Mouse (Mus musculus) gastrocnemius, postnatal 14 days (tissue): ENCODE measurements at regions not wholly inside any gene's neighbourhood (a gene's known extent, or its start where the extent isn't known, plus 50 kb on each side); places are given as distances from the start of the nearest gene placed in this dataset.

ENCODE experiments used
- DNase-seq: peaks from one replicate; pipeline ENCODE4 v3.0.0; 2021; ENCODE audit warnings: mixed read lengths
- intact Hi-C: fragments of 180-260 bp; cut with DNase I; formaldehyde crosslinking; loops from one replicate; pipeline ENCODE4 v1.15.1; 2025; ENCODE audit warnings: low total_unique reads

GRCm38 (mm10) chr5:29142957-29143356 lies 52.8 kb upstream of the Rnf32 start:
- intact Hi-C loops = no loop called here
- no peak for DNase-seq

- intact Hi-C loops = no loop called here
- DNase-seq = no peak
These were observed 53.3 kb upstream of the Rnf32 start for GRCm38 (mm10) chr5:29142502-29142901.

DNA sequence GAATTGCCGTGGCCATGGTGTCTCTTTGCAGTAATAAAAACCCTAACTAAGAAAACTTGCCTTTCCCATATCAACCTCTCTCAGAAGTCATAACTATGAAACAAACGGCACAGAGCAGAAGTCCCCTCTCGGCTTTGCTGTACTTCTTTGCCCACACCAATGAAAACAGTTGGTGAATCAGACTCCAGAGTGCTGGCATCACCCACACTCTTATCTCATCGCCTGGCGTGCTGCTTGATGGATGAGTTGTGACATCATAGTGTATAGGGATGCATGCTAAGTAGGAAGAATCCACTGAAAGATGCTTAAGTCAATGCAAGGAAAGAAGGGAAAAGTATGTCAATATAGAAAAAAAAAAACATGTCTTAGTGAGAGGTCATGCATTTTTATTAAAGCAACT lies 58.3 kb upstream of the Rnf32 start:
- intact Hi-C loops = no loop called here
- DNase-seq = no peak

GRCm38 (mm10) chr5:29132261-29132660 lies 63.5 kb upstream of the Rnf32 start:
- no peak for DNase-seq
- intact Hi-C loops = no loop called here

- intact Hi-C loops = no loop called here
- DNase-seq = no peak
These were observed 64.0 kb upstream of the Rnf32 start for GRCm38 (mm10) chr5:29131762-29132161.

GRCm38 (mm10) chr5:29129724-29130123 lies 66.1 kb upstream of the Rnf32 start:
- intact Hi-C loops = no loop called here
- no peak for DNase-seq

DNA sequence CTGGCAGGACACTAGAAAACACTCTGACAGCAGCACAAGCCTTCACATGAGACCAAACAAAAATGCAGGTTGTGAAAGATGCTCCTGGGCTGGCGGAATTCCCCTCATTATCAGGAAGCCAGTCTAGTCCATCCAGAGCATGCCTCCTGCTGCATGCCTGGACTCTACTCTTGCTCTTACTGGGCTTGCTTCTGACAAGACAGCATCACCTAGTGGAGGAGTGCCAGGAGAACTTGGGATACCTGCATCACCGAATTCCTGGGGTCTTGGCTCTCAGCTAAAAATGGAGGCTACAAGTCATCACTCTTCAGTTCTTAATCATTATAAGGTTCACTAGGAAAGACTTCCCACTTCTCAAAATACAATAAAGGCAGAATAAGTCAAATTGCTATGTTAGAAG lies 78.8 kb upstream of the Rnf32 start:
- DNase-seq = no peak
- intact Hi-C loops = no loop called here

DNA sequence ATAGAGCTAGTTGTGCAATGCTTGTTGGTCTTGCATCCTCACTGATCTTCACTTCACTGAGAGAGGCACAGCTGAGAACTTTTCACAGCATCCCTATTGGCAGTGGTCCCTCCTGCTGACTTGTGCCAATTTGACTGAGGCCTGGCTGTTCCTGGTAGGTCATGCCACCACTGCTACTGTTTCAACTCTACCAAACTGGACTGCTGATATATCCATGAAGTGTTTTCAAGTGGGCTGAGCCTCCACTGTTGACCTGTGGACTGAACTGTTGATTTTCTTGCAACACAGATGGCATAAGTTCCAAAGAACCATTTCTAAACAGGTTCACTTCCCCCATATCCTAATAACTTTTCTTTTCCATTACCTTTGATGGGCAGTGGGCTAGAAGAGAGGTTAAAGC lies 83.3 kb upstream of the Rnf32 start:
- no peak for DNase-seq
- intact Hi-C loops = no loop called here

DNA sequence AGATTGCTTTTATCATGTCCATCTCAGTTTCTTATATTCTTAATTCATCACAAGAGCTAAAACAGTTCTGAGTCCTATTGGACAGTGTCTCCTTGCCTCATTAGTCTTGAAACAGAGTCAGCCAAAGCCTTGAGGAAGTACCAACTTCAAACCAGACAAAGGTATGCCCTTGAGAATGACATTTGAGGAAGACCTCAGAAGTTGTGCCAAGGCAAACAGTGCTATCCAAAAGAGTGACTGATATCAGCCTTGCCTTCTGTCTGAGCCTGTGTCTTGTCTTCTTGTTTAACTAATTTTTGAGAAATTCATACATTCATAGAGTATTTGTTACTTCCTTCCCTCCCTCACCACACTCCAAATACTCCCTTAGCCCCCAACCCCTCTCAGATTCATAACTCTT lies 88.5 kb upstream of the Rnf32 start:
- intact Hi-C loops = no loop called here
- no peak for DNase-seq

GRCm38 (mm10) chr5:29083288-29083687 lies 112.5 kb upstream of the Rnf32 start:
- intact Hi-C loops = no loop called here
- DNase-seq = no peak

DNA sequence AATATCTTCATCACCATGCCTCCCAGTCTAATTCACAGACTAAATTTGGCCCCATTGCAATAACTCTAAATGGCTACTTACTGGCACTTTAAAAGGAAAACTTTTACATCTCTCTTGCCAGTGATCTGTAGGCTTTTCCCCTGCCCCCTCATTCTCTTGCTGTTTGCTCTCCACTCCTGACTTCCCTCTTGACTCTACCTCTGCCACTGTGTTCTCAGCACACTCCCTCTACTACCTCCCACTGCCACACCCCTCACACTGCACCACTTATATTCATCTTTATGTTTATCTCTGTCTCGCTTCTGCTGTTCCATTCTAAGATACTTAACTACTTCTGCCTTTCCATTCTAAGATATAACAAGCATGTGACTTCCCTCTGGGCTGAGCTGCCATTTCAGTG lies 141.4 kb upstream of the Rnf32 start:
- intact Hi-C loops = no loop called here
- DNase-seq = no peak

DNA sequence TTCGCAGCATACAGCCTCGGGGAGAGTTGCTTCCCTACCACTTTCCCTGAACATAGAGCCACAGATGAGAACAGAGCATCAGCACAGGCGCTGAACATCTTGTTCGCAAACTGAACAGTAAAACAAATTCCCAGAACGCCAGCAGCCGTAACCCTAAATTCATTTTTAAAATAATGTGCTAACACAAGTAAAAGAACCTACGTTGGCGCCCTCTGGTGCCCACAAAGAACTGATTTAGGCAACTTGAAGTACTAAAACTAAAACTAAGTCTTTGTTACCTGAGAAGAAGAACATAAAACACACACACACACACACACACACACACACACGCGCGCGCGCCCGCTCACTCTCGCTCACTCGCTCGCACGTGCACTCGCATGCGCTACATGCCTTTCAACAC lies 159.2 kb upstream of the Rnf32 start:
- intact Hi-C loops = loop anchor here (5.0 kb wide), 1 partner anchor 584 kb away; no protein-coding TSS in a partner anchor

DNA sequence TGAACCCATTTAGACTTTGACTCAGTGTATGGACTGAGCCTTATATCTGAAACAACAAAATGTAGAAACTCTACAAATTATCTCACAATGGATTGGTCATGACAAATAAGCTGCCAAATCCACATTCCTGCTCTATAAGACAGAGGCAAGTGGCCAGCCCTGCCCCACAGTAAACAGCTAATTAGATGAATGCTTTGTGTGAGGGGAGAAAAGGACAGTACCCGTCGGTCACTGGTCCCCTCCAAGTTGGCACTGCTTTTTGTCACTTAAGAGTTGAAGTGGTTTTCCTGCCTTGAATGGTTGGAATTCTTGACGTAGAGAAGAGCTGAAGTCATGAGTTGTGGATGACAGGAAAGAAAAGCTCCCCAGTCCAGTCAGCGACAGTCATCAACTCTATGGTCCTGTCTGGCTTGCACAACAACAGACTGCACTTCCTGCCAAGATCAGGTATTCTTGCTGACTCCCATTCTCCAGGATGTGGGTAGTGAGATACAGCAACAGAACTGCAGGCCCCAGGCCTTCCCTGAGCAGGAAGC lies 162.3 kb upstream of the Rnf32 start:
- intact Hi-C loops = no loop called here
- no peak for DNase-seq

More for the DNA sequence above, 159.2 kb upstream of the Rnf32 start:
- DNase-seq = no peak

DNA sequence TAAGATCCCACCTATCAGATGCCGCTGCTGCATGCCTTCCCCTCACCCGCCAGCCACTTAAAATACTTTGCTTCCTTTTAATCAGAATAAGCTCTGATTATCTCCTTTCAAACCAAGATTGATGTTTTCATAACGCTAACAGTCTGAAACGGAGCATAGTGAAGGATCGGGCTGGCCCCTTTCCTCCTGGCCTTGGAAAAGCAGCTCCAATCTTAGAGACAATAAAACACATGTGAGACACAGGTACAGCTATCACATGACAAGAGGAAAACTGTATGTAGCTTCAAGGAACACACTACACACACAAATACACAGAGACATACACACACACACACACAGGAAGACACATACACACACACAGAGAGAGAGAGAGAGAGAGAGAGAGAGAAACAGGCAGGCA lies 165.3 kb upstream of the Rnf32 start:
- DNase-seq = no peak
- intact Hi-C loops = no loop called here

- intact Hi-C loops = no loop called here
- no peak for DNase-seq
These were observed 165.8 kb upstream of the Rnf32 start for GRCm38 (mm10) chr5:29029957-29030356.

- intact Hi-C loops = no loop called here
These were observed 170.7 kb upstream of the Rnf32 start for GRCm38 (mm10) chr5:29025045-29025444.

GRCm38 (mm10) chr5:28992796-28993195 lies 203.0 kb upstream of the Rnf32 start:
- intact Hi-C loops = no loop called here
- DNase-seq = no peak

More at GRCm38 (mm10) chr5:29025045-29025444, 170.7 kb upstream of the Rnf32 start:
- DNase-seq = no peak

GRCm38 (mm10) chr5:28979932-28980331 lies 215.9 kb upstream of the Rnf32 start:
- intact Hi-C loops = no loop called here
- no peak for DNase-seq

- intact Hi-C loops = no loop called here
- DNase-seq = no peak
These were observed 225.4 kb upstream of the Rnf32 start for GRCm38 (mm10) chr5:28970404-28970803.

DNA sequence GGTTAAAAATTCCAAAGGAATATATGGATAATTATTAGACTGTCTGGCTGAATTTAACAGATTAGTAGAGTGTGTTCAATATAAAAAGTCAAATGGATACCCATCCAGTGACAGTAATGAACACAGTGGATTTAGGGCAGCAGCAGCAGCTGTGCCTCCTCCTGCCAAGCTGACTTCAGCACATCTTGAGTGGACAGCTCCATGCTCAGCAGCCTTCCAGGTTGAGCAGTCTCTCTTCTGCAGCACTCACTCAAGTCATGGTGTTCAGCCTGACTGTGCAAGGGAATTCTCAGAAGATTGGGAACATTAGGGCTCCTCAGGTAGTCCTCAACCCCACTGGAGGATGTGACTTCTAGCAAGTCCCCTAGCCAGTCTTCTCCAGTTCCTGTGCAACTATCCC lies 240.8 kb upstream of the Rnf32 start:
- no peak for DNase-seq
- intact Hi-C loops = no loop called here

DNA sequence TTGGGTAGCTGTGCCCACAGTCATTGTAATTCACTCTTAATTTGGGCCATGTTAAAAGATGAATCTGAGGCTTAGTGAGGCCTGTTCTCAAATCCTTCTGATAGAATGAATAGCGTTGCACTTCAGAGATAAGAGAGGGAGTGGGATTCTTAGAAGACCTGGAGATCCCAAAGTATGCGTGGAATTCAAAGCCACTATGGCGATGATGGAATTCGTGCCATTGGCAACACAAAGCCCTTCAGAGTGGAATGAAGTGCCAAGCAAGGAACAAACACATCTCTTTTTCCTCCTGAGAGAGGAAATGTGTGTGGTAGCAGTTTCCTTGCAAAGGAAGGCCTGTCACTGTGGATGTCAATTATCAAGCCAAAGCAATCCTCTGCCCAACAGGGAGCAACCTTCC lies 248.3 kb upstream of the Rnf32 start:
- intact Hi-C loops = no loop called here
- no peak for DNase-seq

GRCm38 (mm10) chr5:28943571-28944316 lies 252.0 kb upstream of the Rnf32 start:
- no peak for DNase-seq
- intact Hi-C loops = no loop called here
